Mouse (Mus musculus) midbrain, embryonic 15.5 days (tissue): ENCODE measurements around the gene Chp1. TPM values are rescaled to one million over a fixed set of nuclear protein-coding genes. Genes with fewer than 3 reads are reported as not detected.
"Not testable (repeated sequence)": the region's sequence is repeated elsewhere in the genome, so short reads cannot be mapped to it uniquely, and the experiment has no call there.

Experiments
- ATAC-seq: fragments of 200-750 bp; cut with Nextera tagmentation; replicated peaks from 2 replicates; pipeline ENCODE4 v1.8.0; 2017; ENCODE audit warnings: moderate TSS enrichment
- H3K27ac ChIP-seq: fragments of 300-500 bp; sonication (generic); 2 replicates; pipeline ENCODE4 v1.5.1; 2015; ENCODE audit warnings: mild to moderate bottlenecking, inconsistent platforms
- H3K27me3 ChIP-seq: fragments of 300-500 bp; sonication (generic); replicated peaks from 2 replicates; pipeline ENCODE4 v1.6.1; 2015; ENCODE audit warnings: inconsistent platforms
- H3K36me3 ChIP-seq: fragments of 300-500 bp; sonication (generic); replicated peaks from 2 replicates; pipeline ENCODE4 v1.6.1; 2015; ENCODE audit warnings: inconsistent platforms
- H3K4me1 ChIP-seq: fragments of 300-500 bp; sonication (generic); 2 replicates; pipeline ENCODE4 v1.6.1; 2015; ENCODE audit warnings: inconsistent platforms
- H3K4me2 ChIP-seq: fragments of 300-500 bp; sonication (generic); 2 replicates; pipeline ENCODE4 v1.6.1; 2015; ENCODE audit warnings: inconsistent platforms, mild to moderate bottlenecking, moderate library complexity
- H3K4me3 ChIP-seq: fragments of 300-500 bp; sonication (generic); 2 replicates; pipeline ENCODE4 v1.5.1; 2015; ENCODE audit warnings: mild to moderate bottlenecking, inconsistent platforms
- H3K9ac ChIP-seq: fragments of 300-500 bp; sonication (generic); 2 replicates; pipeline ENCODE4 v1.6.1; 2015; ENCODE audit warnings: mild to moderate bottlenecking, inconsistent platforms
- H3K9me3 ChIP-seq: fragments of 300-500 bp; sonication (generic); 2 replicates; pipeline ENCODE4 v1.6.1; 2016; ENCODE audit warnings: inconsistent platforms
- WGBS: fragments of 180-500 bp; shearing (Covaris S2); methylation state at CpG from one replicate; pipeline ENCODE4 v1.1.7; 2015; ENCODE audit warnings: mixed read lengths; 5-methylcytosine and 5-hydroxymethylcytosine counted together
- polyA plus RNA-seq: library from polyadenylated mRNA; unstranded; fragments of >200 nt; fragmentation: Nextera tagmentation; extraction: Ambion mirVana; gene quantifications from 2 replicates; pipeline ENCODE4 v1.2.1, GENCODE M21; 2015

The Chp1 gene
- polyA plus RNA-seq, 1 experiment from 2014 or later = 59.4 TPM

DNA sequence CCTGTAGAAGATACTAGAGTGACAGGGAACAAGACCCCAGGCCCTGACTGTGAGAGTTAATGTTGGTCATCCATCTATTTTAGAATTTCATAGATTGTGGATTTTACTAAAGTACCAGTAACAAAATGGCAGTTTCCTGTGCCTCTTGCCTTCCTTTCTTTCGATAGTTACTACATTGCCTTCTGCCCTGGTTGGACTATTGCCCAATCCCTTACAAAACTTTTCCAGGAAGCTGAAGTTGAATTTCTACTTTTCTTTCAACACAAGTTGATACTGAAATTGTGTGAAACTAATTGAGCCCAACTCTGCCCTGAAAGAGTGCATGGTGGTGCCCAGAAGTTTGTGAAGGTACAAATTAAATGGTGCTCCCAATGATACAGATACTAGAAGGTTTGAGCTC lies 25.0 kb downstream of the Chp1 start:
- Histone ChIP-seq H3K9ac (no peak overlapping the region), H3K27me3 (no peaks in the 10 kb centered on the region), H3K4me2 (no peak overlapping the region), H3K4me3 (no peak overlapping the region), H3K4me1 (no peaks in the 10 kb centered on the region), H3K27ac (no peak overlapping the region), H3K9me3 (no peaks in the 10 kb centered on the region), H3K36me3 (peaks cover 8% of the 10 kb centered on the region; the same call in 1 of the 2 replicates)
- 100% methylated on average over 1 of the region's 1 CpGs for WGBS
- no peak for ATAC-seq

DNA sequence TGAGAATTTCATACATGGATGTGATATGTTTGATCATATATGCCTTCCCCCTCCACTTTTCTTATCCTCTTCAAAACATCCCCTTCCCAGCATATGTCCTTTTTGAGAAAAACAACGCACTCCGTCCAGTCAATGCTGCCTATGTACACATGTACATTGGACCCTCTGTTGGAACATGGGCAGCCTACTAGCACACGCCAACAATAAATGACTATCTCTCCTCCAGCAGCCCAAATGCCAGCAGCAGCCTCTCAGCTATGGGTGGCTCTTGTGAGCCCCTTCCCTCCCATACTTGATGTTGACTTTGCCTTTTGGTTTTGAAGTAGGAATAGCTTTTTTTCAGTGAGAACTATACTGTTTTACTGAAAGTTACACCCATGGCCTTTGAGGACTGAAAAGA lies 34.1 kb downstream of the Chp1 start:
- no peak for ATAC-seq
- Histone ChIP-seq H3K27me3 (no peaks in the 10 kb centered on the region), H3K4me2 (no peak overlapping the region), H3K9ac (no peak overlapping the region), H3K4me3 (no peak overlapping the region), H3K4me1 (no peaks in the 10 kb centered on the region), H3K27ac (no peak overlapping the region), H3K36me3 (no peaks in the 10 kb centered on the region; the same call in 1 of the 2 replicates), H3K9me3 (no peaks in the 10 kb centered on the region)
- 93% methylated on average over 3 of the region's 3 CpGs for WGBS

DNA sequence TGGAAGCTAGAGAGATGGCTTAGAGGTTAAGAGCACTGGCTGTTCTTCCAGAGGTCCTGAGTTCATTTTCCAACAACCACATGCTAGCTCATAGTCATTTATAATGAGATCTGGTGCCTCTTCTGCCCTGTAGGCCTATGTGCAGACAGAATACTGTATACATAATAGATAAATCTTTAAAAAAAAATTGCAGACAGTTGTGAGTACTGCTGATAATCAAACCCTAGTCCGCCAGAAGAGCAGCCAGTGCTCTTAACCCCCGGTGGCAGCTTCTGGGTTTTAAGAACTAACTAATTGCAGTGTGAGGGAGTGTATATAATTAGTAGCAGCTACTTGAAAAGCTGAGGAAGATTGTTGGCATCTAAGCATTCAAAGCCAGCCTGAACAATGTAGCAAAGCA lies 35.9 kb downstream of the Chp1 start:
- 59% methylated on average over 2 of the region's 2 CpGs for WGBS
- no peak for ATAC-seq
- H3K4me2 ChIP-seq = no peak overlapping the region

DNA sequence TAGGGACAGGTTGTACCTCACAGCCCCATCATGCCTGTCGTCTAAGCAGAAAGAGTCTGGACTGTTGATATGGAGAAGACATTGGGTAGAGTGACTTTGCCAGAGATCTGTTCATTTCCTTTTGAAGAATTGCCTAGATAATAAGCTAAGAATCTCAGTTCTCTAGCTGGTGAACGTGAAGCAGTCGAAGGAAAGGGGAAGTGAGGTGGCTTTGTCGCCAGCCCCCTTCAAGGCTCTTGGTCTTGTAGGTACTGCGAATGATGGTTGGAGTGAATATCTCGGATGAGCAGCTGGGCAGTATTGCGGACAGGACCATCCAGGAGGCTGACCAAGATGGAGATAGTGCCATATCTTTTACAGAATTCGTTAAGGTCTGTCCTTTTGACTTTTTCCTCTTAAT lies 36.8 kb downstream of the Chp1 start:
- Histone ChIP-seq H3K4me2 (no peak overlapping the region), H3K27me3 (no peaks in the 10 kb centered on the region), H3K4me1 (no peaks in the 10 kb centered on the region), H3K27ac (no peak overlapping the region), H3K36me3 (no peaks in the 10 kb centered on the region; the same call in none of the 2 replicates), H3K9ac (no peak overlapping the region), H3K4me3 (no peak overlapping the region), H3K9me3 (no peaks in the 10 kb centered on the region)
- no peak for ATAC-seq
- 92% methylated on average over 8 of the region's 8 CpGs for WGBS

More for the DNA sequence above, 35.9 kb downstream of the Chp1 start:
- no peaks in the 10 kb centered on the region for H3K4me1 ChIP-seq
- H3K4me3 ChIP-seq = no peak overlapping the region
- H3K9me3 ChIP-seq = no peaks in the 10 kb centered on the region
- H3K36me3 ChIP-seq = no peaks in the 10 kb centered on the region; the same call in none of the 2 replicates
- no peaks in the 10 kb centered on the region for H3K27me3 ChIP-seq
- no peak overlapping the region for H3K9ac ChIP-seq
- H3K27ac ChIP-seq = no peak overlapping the region

DNA sequence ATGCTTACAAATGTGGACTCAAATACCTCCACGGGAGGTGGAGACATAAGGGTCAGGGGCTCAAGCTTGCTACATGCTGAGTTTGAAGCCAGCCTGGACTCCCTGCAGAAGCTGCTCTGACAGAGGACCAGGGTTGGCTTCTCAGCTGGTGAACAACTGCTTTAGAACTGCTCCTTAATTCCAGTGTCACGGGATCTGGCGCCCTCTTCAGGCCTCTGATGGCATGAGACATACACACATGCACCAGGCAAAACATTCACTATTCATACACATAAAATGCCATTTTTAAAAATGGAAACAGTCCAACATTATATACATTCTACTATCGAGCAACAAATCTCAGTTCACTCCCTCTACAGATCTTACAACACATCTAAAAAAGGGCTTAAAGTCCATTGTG lies 39.9 kb downstream of the Chp1 start:
- no peak overlapping the region for H3K27ac ChIP-seq
- H3K27me3 ChIP-seq = no peaks in the 10 kb centered on the region
- no peak overlapping the region for H3K9ac ChIP-seq
- no peak for ATAC-seq
- no peak overlapping the region for H3K4me2 ChIP-seq
- whole genome bisulfite sequencing = 14% methylated on average over 4 of the region's 4 CpGs
- no peaks in the 10 kb centered on the region for H3K9me3 ChIP-seq
- H3K36me3 ChIP-seq = no peaks in the 10 kb centered on the region; the same call in 1 of the 2 replicates
- H3K4me1 ChIP-seq = no peaks in the 10 kb centered on the region
- H3K4me3 ChIP-seq = no peak overlapping the region

DNA sequence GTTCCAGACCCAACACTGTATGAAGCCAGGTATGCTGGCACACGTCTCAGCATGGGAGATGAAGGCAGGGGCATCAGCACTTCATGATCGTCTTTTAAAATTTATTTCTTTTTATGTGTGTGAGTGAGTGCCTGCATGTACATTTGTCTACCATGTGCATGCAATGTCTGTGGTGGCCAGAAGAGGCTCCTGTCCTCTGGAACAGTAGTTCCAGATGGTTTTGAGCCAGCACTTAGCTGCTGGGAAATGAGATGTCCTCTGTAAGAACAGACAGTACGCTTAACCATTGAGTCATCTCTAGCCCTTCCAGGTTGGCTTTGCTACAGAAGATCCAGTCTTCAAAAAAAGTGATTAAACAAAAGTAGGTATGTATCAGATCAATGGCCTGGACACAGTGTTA lies 43.8 kb downstream of the Chp1 start:
- H3K9ac ChIP-seq = no peak overlapping the region
- no peaks in the 10 kb centered on the region for H3K27me3 ChIP-seq

DNA sequence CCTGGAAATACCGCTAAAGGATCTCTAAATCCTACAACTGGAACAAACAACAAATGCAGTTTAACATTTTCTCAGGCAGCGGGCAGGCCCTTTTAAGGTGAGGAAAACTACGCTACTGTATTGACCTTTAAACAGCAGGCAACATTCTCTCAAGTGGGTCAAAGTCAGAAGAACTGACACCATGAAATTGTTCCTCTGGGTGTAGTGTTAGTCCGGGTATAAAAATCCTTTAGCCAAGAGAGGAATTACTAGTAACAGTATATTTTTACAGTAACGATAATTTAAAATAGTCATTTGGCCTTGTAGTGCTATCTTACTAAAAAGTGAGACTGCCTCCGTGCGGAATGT lies 46.2 kb downstream of the Chp1 start:
- no peak overlapping the region for H3K9ac ChIP-seq
- WGBS = 6% methylated on average over 7 of the region's 7 CpGs
- H3K9me3 ChIP-seq = no peaks in the 10 kb centered on the region
- H3K4me1 ChIP-seq = peaks cover 25% of the 10 kb centered on the region
- peaks cover 6% of the 10 kb centered on the region for H3K36me3 ChIP-seq
- H3K27ac ChIP-seq = peak overlapping the region; percentile 71
- H3K27me3 ChIP-seq = no peaks in the 10 kb centered on the region
- ATAC-seq = peak; percentile 38
- peak overlapping the region; percentile 48 for H3K4me2 ChIP-seq
- peak overlapping the region; percentile 56 for H3K4me3 ChIP-seq

More for the DNA sequence above, 43.8 kb downstream of the Chp1 start:
- no peak overlapping the region for H3K4me3 ChIP-seq
- ATAC-seq = no peak
- H3K27ac ChIP-seq = no peak overlapping the region
- no peaks in the 10 kb centered on the region; the same call in none of the 2 replicates for H3K36me3 ChIP-seq
- H3K4me2 ChIP-seq = no peak overlapping the region
- no peaks in the 10 kb centered on the region for H3K9me3 ChIP-seq
- peaks cover 17% of the 10 kb centered on the region for H3K4me1 ChIP-seq
- WGBS = 95% methylated on average over 3 of the region's 3 CpGs

DNA sequence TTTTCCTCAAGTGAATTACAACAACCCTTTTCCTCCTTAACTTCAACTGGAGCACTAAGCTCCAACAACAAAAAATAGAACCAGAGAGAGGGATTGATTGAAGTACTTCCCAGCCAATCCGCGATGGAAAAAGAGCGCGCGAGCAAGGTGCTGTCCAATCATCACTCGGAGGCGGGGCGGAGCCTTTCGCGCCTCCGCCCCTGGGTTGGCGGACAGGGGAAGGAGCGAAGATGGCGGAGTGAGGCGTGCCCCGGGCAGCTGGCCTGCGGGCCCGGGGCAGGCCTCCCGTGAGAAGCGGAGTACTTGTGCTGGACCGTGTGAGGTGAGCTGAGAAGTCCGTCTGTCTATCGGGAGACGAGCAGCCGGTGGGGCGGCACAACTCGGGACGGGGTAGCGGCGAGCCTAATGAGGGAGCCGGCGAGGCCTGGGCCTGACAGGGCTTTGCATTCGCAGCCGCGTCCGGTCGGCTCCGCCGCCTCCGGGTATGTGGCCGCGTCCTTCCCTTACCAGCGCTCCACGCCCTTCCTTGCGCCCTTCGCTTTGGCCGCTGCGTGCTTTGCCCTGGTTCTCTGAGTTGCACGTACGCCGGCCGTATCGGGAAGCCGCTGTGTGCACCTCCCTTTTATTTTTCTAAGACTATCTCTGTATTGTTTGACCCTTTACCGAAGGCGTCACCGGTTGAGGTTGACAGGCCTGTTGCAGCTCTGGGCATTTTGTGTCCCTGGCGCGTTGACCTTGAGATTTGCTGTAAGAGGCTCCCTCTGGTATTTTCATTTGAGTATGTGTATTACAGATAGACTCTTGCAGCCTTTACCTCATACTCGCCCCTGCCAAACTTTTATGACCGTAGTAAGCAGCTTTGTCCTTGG lies 46.9 kb downstream of the Chp1 start:
- Histone ChIP-seq H3K27ac (peak overlapping the region; percentile 71), H3K9ac (peak overlapping the region; percentile 66), H3K4me3 (peak overlapping the region; percentile 56), H3K27me3 (no peaks in the 10 kb centered on the region), H3K4me2 (peak overlapping the region; percentile 63), H3K9me3 (no peaks in the 10 kb centered on the region), H3K4me1 (peaks cover 25% of the 10 kb centered on the region), H3K36me3 (peaks cover 9% of the 10 kb centered on the region)
- under 1% methylated on average over 61 of the region's 61 CpGs for WGBS
- ATAC-seq = peak; percentile 99

DNA sequence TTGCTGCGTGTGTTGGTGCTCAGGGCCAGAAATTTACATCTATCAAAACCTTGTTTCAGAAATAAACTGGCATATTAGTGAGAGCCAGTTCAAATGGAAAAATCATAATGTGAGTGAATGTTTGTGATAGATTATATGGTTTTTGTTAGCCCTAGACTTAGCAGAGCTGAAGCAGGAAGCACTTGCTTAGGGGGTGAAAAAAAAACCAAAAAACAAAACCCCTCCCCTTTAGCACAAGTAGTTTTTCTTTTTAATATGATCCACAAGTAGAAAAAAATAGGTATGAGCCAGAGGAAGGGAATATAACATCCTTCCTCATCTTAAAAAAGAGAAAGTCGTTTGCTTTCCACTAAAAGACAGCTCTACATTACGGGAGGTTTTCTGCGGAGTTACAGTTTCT lies 47.8 kb downstream of the Chp1 start:
- Histone ChIP-seq H3K4me3 (peak overlapping the region; percentile 56), H3K9ac (peak overlapping the region; percentile 66), H3K4me1 (peaks cover 27% of the 10 kb centered on the region), H3K4me2 (peak overlapping the region; percentile 63), H3K27ac (no peak overlapping the region), H3K36me3 (peaks cover 14% of the 10 kb centered on the region), H3K27me3 (no peaks in the 10 kb centered on the region), H3K9me3 (no peaks in the 10 kb centered on the region)
- WGBS = 47% methylated on average over 4 of the region's 4 CpGs
- ATAC-seq = no peak

DNA sequence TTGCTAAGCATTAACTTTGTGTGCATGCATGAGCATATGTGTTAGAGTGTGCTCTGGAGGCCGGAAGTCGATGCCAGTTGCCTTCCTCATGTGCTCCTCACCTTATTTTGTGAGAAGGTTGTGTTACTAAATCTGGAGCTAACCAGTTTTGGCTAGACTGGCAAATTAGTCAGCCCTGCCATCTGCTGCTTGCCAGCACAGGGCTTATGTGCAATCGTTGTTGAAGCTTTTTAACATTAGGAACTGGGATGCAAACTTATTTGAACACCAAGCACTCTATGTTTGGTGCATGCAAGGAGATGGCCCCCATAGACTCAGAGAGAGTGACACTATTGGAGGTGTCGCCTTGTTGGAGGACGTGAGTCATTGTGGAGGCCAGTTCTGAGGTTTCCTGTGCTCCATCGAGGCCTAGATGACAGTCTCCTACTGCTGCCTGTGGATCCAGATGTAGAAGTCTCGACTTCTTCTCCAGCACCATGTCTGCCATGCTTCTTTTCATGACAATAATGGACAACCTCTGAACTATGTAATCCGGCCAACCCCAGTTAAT lies 49.4 kb downstream of the Chp1 start:
- no peak for ATAC-seq
- 92% methylated on average over 8 of the region's 8 CpGs for WGBS

DNA sequence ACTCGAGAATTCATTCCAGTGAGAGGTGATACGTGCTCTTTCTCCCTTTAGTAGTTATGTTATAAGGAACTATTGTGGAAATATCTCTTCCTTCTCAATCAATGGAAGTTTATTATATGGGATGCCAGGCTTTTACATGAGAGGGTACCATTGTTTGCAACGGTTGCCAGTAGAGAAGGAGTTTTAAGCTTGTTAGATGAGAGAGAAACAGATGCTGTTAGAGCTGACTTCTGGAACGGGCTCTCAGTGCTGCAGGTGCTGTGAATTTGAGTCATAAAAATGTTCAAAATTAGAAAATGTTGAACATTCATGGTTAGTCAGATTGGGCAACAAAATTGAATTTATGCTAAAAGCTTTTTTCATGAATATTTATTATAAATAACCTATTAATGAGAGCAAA lies 53.5 kb downstream of the Chp1 start:
- H3K27me3 ChIP-seq = no peaks in the 10 kb centered on the region
- peaks cover 27% of the 10 kb centered on the region for H3K4me1 ChIP-seq
- ATAC-seq = no peak
- H3K4me2 ChIP-seq = no peak overlapping the region
- 85% methylated on average over 4 of the region's 4 CpGs for WGBS
- H3K9me3 ChIP-seq = no peaks in the 10 kb centered on the region
- H3K4me3 ChIP-seq = no peak overlapping the region
- no peak overlapping the region for H3K27ac ChIP-seq
- no peak overlapping the region for H3K9ac ChIP-seq
- peaks cover 19% of the 10 kb centered on the region for H3K36me3 ChIP-seq

More for the DNA sequence above, 49.4 kb downstream of the Chp1 start:
- H3K9ac ChIP-seq = no peak overlapping the region
- peaks cover 19% of the 10 kb centered on the region for H3K36me3 ChIP-seq
- H3K4me2 ChIP-seq = no peak overlapping the region
- H3K9me3 ChIP-seq = no peaks in the 10 kb centered on the region
- peaks cover 35% of the 10 kb centered on the region for H3K4me1 ChIP-seq
- H3K27ac ChIP-seq = no peak overlapping the region
- no peak overlapping the region for H3K4me3 ChIP-seq
- H3K27me3 ChIP-seq = no peaks in the 10 kb centered on the region

DNA sequence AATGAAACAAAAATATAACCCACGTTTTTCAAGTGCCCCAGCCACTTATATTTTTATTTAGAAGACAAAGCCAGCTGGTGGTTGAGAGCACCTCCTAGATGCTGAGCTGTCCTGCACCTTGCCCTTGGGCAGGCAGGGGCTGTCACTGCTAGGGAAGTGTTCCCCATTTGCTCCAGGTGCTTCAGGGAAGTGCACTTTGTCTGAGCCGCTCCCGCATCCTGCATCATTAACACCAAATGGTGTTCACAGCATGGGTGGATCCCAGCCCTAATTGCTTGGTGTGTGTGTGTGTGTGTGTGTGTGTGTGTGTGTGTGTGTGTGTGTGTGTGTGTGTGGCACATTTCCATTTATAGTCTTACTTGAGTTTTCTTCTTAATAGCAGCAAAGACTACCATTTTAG lies 54.1 kb downstream of the Chp1 start:
- H3K27me3 ChIP-seq, ATAC-seq, H3K9ac ChIP-seq, H3K9me3 ChIP-seq, H3K4me3 ChIP-seq, H3K27ac ChIP-seq, H3K4me2 ChIP-seq: not testable (repeated sequence)
- peaks cover 22% of the 10 kb centered on the region for H3K4me1 ChIP-seq
- H3K36me3 ChIP-seq = peaks cover 23% of the 10 kb centered on the region
- WGBS = 76% methylated on average over 3 of the region's 3 CpGs

DNA sequence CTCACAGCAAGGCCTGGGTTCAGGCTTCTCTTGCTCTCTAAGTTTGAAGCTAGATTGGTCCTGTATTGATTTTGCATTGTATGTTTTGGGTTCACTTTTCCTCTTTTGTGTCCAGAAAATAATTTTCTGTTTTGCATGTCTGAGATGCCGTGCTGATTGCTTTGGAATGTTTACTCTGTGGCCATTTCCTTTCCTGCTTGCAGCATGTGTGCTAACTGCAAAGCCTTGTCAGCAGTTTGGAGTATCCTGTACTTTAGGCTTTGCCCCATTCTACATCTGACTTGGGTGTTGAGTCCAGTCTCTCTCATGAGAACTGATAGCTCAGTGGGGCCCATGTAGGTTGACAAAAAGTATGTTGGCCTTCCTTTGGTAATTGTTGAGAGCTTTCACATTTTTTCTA lies 55.0 kb downstream of the Chp1 start:
- Histone ChIP-seq H3K36me3 (peaks cover 23% of the 10 kb centered on the region; the same call in 1 of the 2 replicates), H3K4me1 (peaks cover 16% of the 10 kb centered on the region), H3K4me3 (no peak overlapping the region), H3K9ac (no peak overlapping the region), H3K27me3 (no peaks in the 10 kb centered on the region), H3K9me3 (no peaks in the 10 kb centered on the region), H3K27ac (no peak overlapping the region), H3K4me2 (no peak overlapping the region)
- no peak for ATAC-seq
- 85% methylated on average over 1 of the region's 1 CpGs for whole genome bisulfite sequencing
